Mouse (Mus musculus) cerebellum, postnatal 4 days (tissue): ENCODE measurements around the gene Efcab1.

Source experiments
- DNase-seq, 2 experiments: peaks; one replicate each; pipeline ENCODE4 v3.0.0; 2022; ENCODE audit warnings: low spot score in 2 of 2, mixed read lengths in 1 of 2

Efcab1 gene

DNA sequence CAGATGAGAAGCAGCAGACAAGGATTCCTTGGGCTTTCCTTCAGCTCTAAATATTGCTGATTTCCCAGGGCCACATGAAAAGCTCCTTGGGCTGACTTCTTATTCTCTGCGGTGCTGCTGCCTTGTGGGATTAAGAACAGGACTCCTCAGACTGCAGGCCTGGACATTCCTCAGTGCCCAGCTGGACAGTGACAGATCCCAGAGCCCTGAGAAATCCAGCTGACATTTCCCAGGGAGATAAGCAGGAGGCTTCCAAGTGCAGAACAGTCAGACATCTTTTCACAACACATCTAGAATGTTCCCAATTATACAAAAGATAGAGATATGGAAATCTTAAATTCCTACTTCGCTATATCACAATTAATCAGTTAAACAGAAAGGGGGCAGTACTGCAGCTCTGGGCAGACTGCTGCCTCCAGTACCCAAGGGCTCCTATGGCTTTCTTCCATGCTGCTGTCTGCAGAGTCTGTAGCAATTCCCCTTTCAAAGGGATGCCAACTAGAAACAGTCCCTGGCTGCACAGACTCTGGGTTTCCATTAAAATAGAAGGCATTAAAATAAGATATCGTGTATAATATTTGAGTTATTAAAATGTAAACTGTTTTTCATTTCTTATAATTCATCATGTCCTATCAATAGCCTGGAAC, 86.2 kb downstream of the Efcab1 start:
- no peak for DNase-seq

DNA sequence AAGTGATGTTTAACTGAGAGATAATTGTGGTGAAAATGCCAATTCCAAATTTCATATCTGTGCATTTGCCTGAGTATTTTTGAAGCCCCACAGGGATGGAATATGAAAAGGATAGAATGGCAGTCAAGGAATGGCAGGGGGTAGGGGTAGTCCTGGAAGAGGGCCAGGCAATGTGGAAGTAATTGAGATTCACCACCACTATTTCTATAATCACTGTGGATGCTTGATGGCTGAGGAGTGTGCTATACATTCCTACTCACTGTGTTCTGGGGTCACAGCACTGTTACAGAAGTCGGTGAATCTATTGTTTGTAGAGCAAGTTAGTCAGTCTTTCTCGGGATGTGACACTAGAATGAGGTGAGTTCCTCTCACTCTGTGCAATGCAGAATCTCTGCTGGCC, 108.3 kb downstream of the Efcab1 start:
- no peak for DNase-seq
